Mouse (Mus musculus): ENCODE measurements around the gene Gm3488. TPM values are rescaled to one million over a fixed set of nuclear protein-coding genes. Genes with fewer than 3 reads are reported as not detected.
"Not testable (repeated sequence)": the region's sequence is repeated elsewhere in the genome, so short reads cannot be mapped to it uniquely, and the experiment has no call there.

Gene Gm3488
- 0.50 and 0.59 TPM in 2 replicates for polyA plus RNA-seq (2015; fragmentation: Nextera tagmentation; extraction: Ambion mirVana)

- ATAC-seq (replicated peaks; ENCODE audit: low FRiP score, low read depth); H3K27ac ChIP-seq; H3K4me3 ChIP-seq (replicated peaks; ENCODE audit: low read depth, low read length); H3K27me3 ChIP-seq (ENCODE audit: insufficient read depth, low read length); H3K9ac ChIP-seq (ENCODE audit: low read depth, low read length); H3K9me3 ChIP-seq (replicated peaks; ENCODE audit: low read length); DNase-seq (ENCODE audit: low spot score); H3K36me3 ChIP-seq (ENCODE audit: insufficient read depth, low read length); H3K4me2 ChIP-seq (ENCODE audit: low read length); H3K4me1 ChIP-seq (replicated peaks; ENCODE audit: insufficient read depth, low read length): not testable (repeated sequence)
- no CpG with 5 or more reads among the region's 35 CpGs for WGBS
Observed at GRCm38 (mm10) chr14:5501374-5501773, at the start of gene Gm3488. TSS of gene Gm3488 (plus strand) at chr14:5501674.

- H3K36me3 ChIP-seq (ENCODE audit: insufficient read depth, low read length); ATAC-seq (replicated peaks; ENCODE audit: low FRiP score, low read depth); H3K9me3 ChIP-seq (replicated peaks; ENCODE audit: low read length); H3K27ac ChIP-seq; H3K4me1 ChIP-seq (replicated peaks; ENCODE audit: insufficient read depth, low read length); H3K4me3 ChIP-seq (replicated peaks; ENCODE audit: low read depth, low read length); DNase-seq (ENCODE audit: low spot score); H3K27me3 ChIP-seq (ENCODE audit: insufficient read depth, low read length); H3K9ac ChIP-seq (ENCODE audit: low read depth, low read length); H3K4me2 ChIP-seq (ENCODE audit: low read length): not testable (repeated sequence)
- WGBS: no CpG with 5 or more reads among the region's 3 CpGs
Observed at GRCm38 (mm10) chr14:5455367-5455766, 46.1 kb upstream of the Gm3488 start, which contains the start of gene Gm3194. TSS of gene Gm3194 (minus strand) at chr14:5455467.

- not testable (repeated sequence) for H3K27ac ChIP-seq; H3K4me3 ChIP-seq (replicated peaks; ENCODE audit: low read depth, low read length); H3K4me1 ChIP-seq (replicated peaks; ENCODE audit: insufficient read depth, low read length); ATAC-seq (replicated peaks; ENCODE audit: low FRiP score, low read depth); H3K9me3 ChIP-seq (replicated peaks; ENCODE audit: low read length); H3K36me3 ChIP-seq (ENCODE audit: insufficient read depth, low read length); H3K27me3 ChIP-seq (ENCODE audit: insufficient read depth, low read length); H3K9ac ChIP-seq (ENCODE audit: low read depth, low read length); DNase-seq (ENCODE audit: low spot score); H3K4me2 ChIP-seq (ENCODE audit: low read length)
- WGBS: no CpG with 5 or more reads among the region's 19 CpGs
Observed at GRCm38 (mm10) chr14:5460469-5460868, 41.0 kb upstream of the Gm3488 start.

- H3K9ac ChIP-seq (ENCODE audit: low read depth, low read length); H3K27me3 ChIP-seq (ENCODE audit: insufficient read depth, low read length); H3K36me3 ChIP-seq (ENCODE audit: insufficient read depth, low read length); H3K4me1 ChIP-seq (replicated peaks; ENCODE audit: insufficient read depth, low read length); ATAC-seq (replicated peaks; ENCODE audit: low FRiP score, low read depth); H3K27ac ChIP-seq; DNase-seq (ENCODE audit: low spot score); H3K9me3 ChIP-seq (replicated peaks; ENCODE audit: low read length); H3K4me3 ChIP-seq (replicated peaks; ENCODE audit: low read depth, low read length); H3K4me2 ChIP-seq (ENCODE audit: low read length): not testable (repeated sequence)
- WGBS: no CpG with 5 or more reads among the region's 3 CpGs
Observed at GRCm38 (mm10) chr14:5477730-5478129, 23.7 kb upstream of the Gm3488 start, which contains the start of gene Gm8246. TSS of gene Gm8246 (minus strand) at chr14:5477830.

GRCm38 (mm10) chr14:5483907-5484306 is 17.6 kb upstream of the Gm3488 start, which contains the start of gene Gm3187:
TSS of gene Gm3187 (plus strand) at chr14:5484207.
- H3K4me3 ChIP-seq (replicated peaks; ENCODE audit: low read depth, low read length); ATAC-seq (replicated peaks; ENCODE audit: low FRiP score, low read depth); H3K9ac ChIP-seq (ENCODE audit: low read depth, low read length); H3K4me1 ChIP-seq (replicated peaks; ENCODE audit: insufficient read depth, low read length); H3K27ac ChIP-seq; H3K36me3 ChIP-seq (ENCODE audit: insufficient read depth, low read length); H3K27me3 ChIP-seq (ENCODE audit: insufficient read depth, low read length); H3K9me3 ChIP-seq (replicated peaks; ENCODE audit: low read length); DNase-seq (ENCODE audit: low spot score); H3K4me2 ChIP-seq (ENCODE audit: low read length): not testable (repeated sequence)
- WGBS: 80% methylated on average over 4 of the region's 5 CpGs

GRCm38 (mm10) chr14:5538196-5538595 is 36.7 kb downstream of the Gm3488 start, which contains the start of gene Gm3532:
TSS of gene Gm3532 (plus strand) at chr14:5538496.
- WGBS: no CpG with 5 or more reads among the region's 2 CpGs
- not testable (repeated sequence) for DNase-seq (ENCODE audit: low spot score); H3K4me1 ChIP-seq (replicated peaks; ENCODE audit: insufficient read depth, low read length)

More at GRCm38 (mm10) chr14:5538196-5538595, 36.7 kb downstream of the Gm3488 start, which contains the start of gene Gm3532:
- H3K27ac ChIP-seq; H3K36me3 ChIP-seq (ENCODE audit: insufficient read depth, low read length); H3K27me3 ChIP-seq (ENCODE audit: insufficient read depth, low read length); H3K4me3 ChIP-seq (replicated peaks; ENCODE audit: low read depth, low read length); H3K4me2 ChIP-seq (ENCODE audit: low read length); ATAC-seq (replicated peaks; ENCODE audit: low FRiP score, low read depth); H3K9me3 ChIP-seq (replicated peaks; ENCODE audit: low read length); H3K9ac ChIP-seq (ENCODE audit: low read depth, low read length): not testable (repeated sequence)

Other genes starting within 250 kb of the Gm3488 start
- not detected in 2 replicates for gene Gm3526, start 241.1 kb upstream of the Gm3488 start, polyA plus RNA-seq (2015; fragmentation: Nextera tagmentation; extraction: Ambion mirVana)
- not detected in 2 replicates for gene Gm3542, start 166.7 kb upstream of the Gm3488 start, polyA plus RNA-seq (2015; fragmentation: Nextera tagmentation; extraction: Ambion mirVana)
- 0.15 and 0.21 TPM in 2 replicates for gene Gm3500, start 112.6 kb upstream of the Gm3488 start, polyA plus RNA-seq (2015; fragmentation: Nextera tagmentation; extraction: Ambion mirVana)
- 0.50 and 0.60 TPM in 2 replicates for gene Gm3194, start 46.2 kb upstream of the Gm3488 start, polyA plus RNA-seq (2015; fragmentation: Nextera tagmentation; extraction: Ambion mirVana)
- not detected in 2 replicates for gene Gm8246, start 23.8 kb upstream of the Gm3488 start, polyA plus RNA-seq (2015; fragmentation: Nextera tagmentation; extraction: Ambion mirVana)
- gene Gm3187, start 17.5 kb upstream of the Gm3488 start, polyA plus RNA-seq (2015; fragmentation: Nextera tagmentation; extraction: Ambion mirVana): not detected in 2 replicates
- gene Gm3532, start 36.8 kb downstream of the Gm3488 start, polyA plus RNA-seq (2015; fragmentation: Nextera tagmentation; extraction: Ambion mirVana): not detected in 2 replicates
- not detected in 2 replicates for gene Gm8265, start 131.4 kb downstream of the Gm3488 start, polyA plus RNA-seq (2015; fragmentation: Nextera tagmentation; extraction: Ambion mirVana)
- gene Gm9603, start 185.8 kb downstream of the Gm3488 start, polyA plus RNA-seq (2015; fragmentation: Nextera tagmentation; extraction: Ambion mirVana): not detected in 2 replicates
- gene Gm3373, start 239.9 kb downstream of the Gm3488 start, polyA plus RNA-seq (2015; fragmentation: Nextera tagmentation; extraction: Ambion mirVana): 0.14 TPM in 1 of 2 replicates, not detected in the other